8 mouse cellular contexts compared by ENCODE assay signal in genomic region chr17:48602554-48602953, GRCm38 (mm10).
DNase-seq lines count a peak whose midpoint lies in the region; ATAC-seq and TF ChIP-seq lines count a peak whose summit lies in the region.

No protein-coding gene starts in this region.

- H3K9me3 ChIP-seq in intestine, embryonic 15.5 days = no peaks in the 10 kb centered on the region
- no peaks in the 10 kb centered on the region for H3K9me3 ChIP-seq in midbrain, embryonic 14.5 days (ENCODE audit: control insufficient read depth, low read length)

- ATAC-seq in intestine, embryonic 15.5 days = peak; percentile 62
- peak; percentile 68; the same call in 1 of the 2 replicates for ATAC-seq in midbrain, embryonic 14.5 days (ENCODE audit: low FRiP score, low TSS enrichment)

- no peak overlapping the region for H3K4me2 ChIP-seq in intestine, embryonic 15.5 days (replicated peaks)
- no peak overlapping the region for H3K4me2 ChIP-seq in midbrain, embryonic 14.5 days (ENCODE audit: low read length)

- no peak for TF ChIP-seq EP300 in heart, adult 2 months (IDR thresholded peaks at IDR 0.05; ENCODE audit: insufficient read depth, low read depth, low read length)

- peaks cover 1% of the 10 kb centered on the region; the same call in 1 of the 2 replicates for H3K4me1 ChIP-seq in heart, adult 2 months (ENCODE audit: control insufficient read depth, insufficient read depth, low read length)
- H3K4me1 ChIP-seq in intestine, embryonic 15.5 days (replicated peaks) = no peaks in the 10 kb centered on the region
- no peaks in the 10 kb centered on the region for H3K4me1 ChIP-seq in midbrain, embryonic 14.5 days (ENCODE audit: control insufficient read depth, insufficient read depth, low read length)

- DNase-seq in heart, adult 2 months = peak; percentile 19 to 44
- no peak for DNase-seq in heart, adult 11 months
- peak; percentile 77 for DNase-seq in brain, embryonic 14.5 days (ENCODE audit: low read depth)
- peak; percentile 13 for DNase-seq in fibroblast of lung, adult 2 months (ENCODE audit: low read depth)
- peak; percentile 59 to 63 for DNase-seq in left cerebral cortex, postnatal 14 days (ENCODE audit: low spot score in 2 of 2)
- DNase-seq in midbrain, embryonic 14.5 days = peak; percentile 86
- DNase-seq in splenic B cell, adult 2 months (ENCODE audit: low read depth, low spot score) = peak; percentile 79

- H3K79me2 ChIP-seq in heart, adult 2 months (replicated peaks; ENCODE audit: control insufficient read depth, insufficient read depth, low read length) = no peaks in the 10 kb centered on the region

- TF ChIP-seq POLR2A in heart, adult 2 months (IDR thresholded peaks at IDR 0.05; ENCODE audit: insufficient read depth, low read depth, low read length) = no peak
- no peak for TF ChIP-seq POLR2A in brain, embryonic 14.5 days (IDR thresholded peaks at IDR 0.05; ENCODE audit: borderline replicate concordance, extremely low read depth, insufficient read depth, insufficient read length, poor library complexity, severe bottlenecking)

- TF ChIP-seq CTCF in heart, adult 2 months (IDR thresholded peaks at IDR 0.05) = peak; percentile 81
- peak; percentile 86 for TF ChIP-seq CTCF in brain, embryonic 14.5 days (IDR thresholded peaks at IDR 0.05; ENCODE audit: borderline replicate concordance, extremely low read depth, insufficient read depth, insufficient read length)

- no peaks in the 10 kb centered on the region for H3K27me3 ChIP-seq in heart, adult 2 months (ENCODE audit: control insufficient read depth, insufficient read depth, low read length)
- H3K27me3 ChIP-seq in intestine, embryonic 15.5 days (replicated peaks) = no peaks in the 10 kb centered on the region
- H3K27me3 ChIP-seq in midbrain, embryonic 14.5 days (ENCODE audit: control insufficient read depth, insufficient read depth, low read length) = no peaks in the 10 kb centered on the region
- H3K27me3 ChIP-seq in splenic B cell, adult 2 months (ENCODE audit: control insufficient read depth, insufficient read depth, low read length, poor library complexity, severe bottlenecking) = no peaks in the 10 kb centered on the region

- H3K9ac ChIP-seq in heart, adult 2 months (ENCODE audit: low read depth, low read length) = no peak overlapping the region
- H3K9ac ChIP-seq in intestine, embryonic 15.5 days = no peak overlapping the region
- H3K9ac ChIP-seq in midbrain, embryonic 14.5 days (replicated peaks; ENCODE audit: low read length) = no peak overlapping the region

- intact Hi-C loops in heart, adult 2 months (cut with DNase I) = loop anchor here (1.0 to 2.0 kb wide), 3 partner anchors 135 to 328 kb away; no protein-coding TSS in a partner anchor
- intact Hi-C loops in left cerebral cortex, postnatal 14 days (cut with DNase I) = loop anchor here (2.0 to 5.0 kb wide), 2 partner anchors 135 to 186 kb away; no protein-coding TSS in a partner anchor

- H3K27ac ChIP-seq in heart, adult 2 months = no peak overlapping the region
- no peak overlapping the region for H3K27ac ChIP-seq in intestine, embryonic 15.5 days
- no peak overlapping the region for H3K27ac ChIP-seq in midbrain, embryonic 14.5 days (replicated peaks; ENCODE audit: low read depth, low read length)

- no peaks in the 10 kb centered on the region for H3K36me3 ChIP-seq in heart, adult 2 months (ENCODE audit: control insufficient read depth, insufficient read depth, low read length)
- no peaks in the 10 kb centered on the region for H3K36me3 ChIP-seq in intestine, embryonic 15.5 days
- no peaks in the 10 kb centered on the region for H3K36me3 ChIP-seq in midbrain, embryonic 14.5 days (ENCODE audit: control insufficient read depth, insufficient read depth, low read length)
- no peaks in the 10 kb centered on the region for H3K36me3 ChIP-seq in splenic B cell, adult 2 months (ENCODE audit: control insufficient read depth, insufficient read depth, low read length, poor library complexity, severe bottlenecking)

- H3K4me3 ChIP-seq in heart, adult 2 months = no peak overlapping the region
- no peak overlapping the region for H3K4me3 ChIP-seq in intestine, embryonic 15.5 days (replicated peaks)
- H3K4me3 ChIP-seq in midbrain, embryonic 14.5 days (replicated peaks; ENCODE audit: low read depth, low read length) = no peak overlapping the region

- WGBS in heart, adult 2 months = 2% methylated on average over 6 of the region's 6 CpGs
- 6% methylated on average over 6 of the region's 6 CpGs for WGBS in intestine, embryonic 15.5 days
- WGBS in midbrain, embryonic 14.5 days = 4% methylated on average over 6 of the region's 6 CpGs
